9 mouse cellular contexts compared by ENCODE assay signal in genomic region chr5:115275998-115276397, GRCm38 (mm10). TPM values are rescaled to one million over a fixed set of nuclear protein-coding genes. Genes with fewer than 3 reads are reported as not detected.
DNase-seq lines count a peak whose midpoint lies in the region; ATAC-seq and TF ChIP-seq lines count a peak whose summit lies in the region.
"Had no signal": no experiment of that assay in that cellular context is flagged by ENCODE, and none has a peak within 500 bp of the region (broad histone marks: within the 10 kb centered on the region; RNA-seq: fewer than 3 reads in every experiment).

No protein-coding gene starts in this region.

- no peak for TF ChIP-seq EP300 in liver, postnatal 0 days (IDR thresholded peaks at IDR 0.05; ENCODE audit: low read depth)

- H3K4me2 ChIP-seq in midbrain, embryonic 13.5 days (replicated peaks) = no peak overlapping the region
- H3K4me2 ChIP-seq in liver, postnatal 0 days (ENCODE audit: low read depth, low read length) = no peak overlapping the region
- H3K4me2 ChIP-seq: midbrain, embryonic 12.5 days had no signal

- H3K27ac ChIP-seq in cerebellum, adult 2 months (ENCODE audit: insufficient read depth, low read length) = no peak overlapping the region
- no peak overlapping the region for H3K27ac ChIP-seq in midbrain, embryonic 10.5 days (replicated peaks)
- H3K27ac ChIP-seq in midbrain, embryonic 13.5 days = no peak overlapping the region
- no peak overlapping the region for H3K27ac ChIP-seq in liver, postnatal 0 days (ENCODE audit: low read depth)
- H3K27ac ChIP-seq: midbrain, embryonic 12.5 days had no signal

- ATAC-seq in midbrain, embryonic 13.5 days = no peak
- ATAC-seq in liver, postnatal 0 days = no peak

- TF ChIP-seq POLR2A in cerebellum, adult 2 months (IDR thresholded peaks at IDR 0.05; ENCODE audit: borderline replicate concordance, insufficient read depth, low read length) = no peak

- TF ChIP-seq CTCF in cerebellum, adult 2 months (IDR thresholded peaks at IDR 0.05; ENCODE audit: borderline replicate concordance, insufficient read depth, low read depth, low read length) = peak; percentile 28; the same call in 1 of the 2 replicates
- TF ChIP-seq CTCF in liver, postnatal 0 days (IDR thresholded peaks at IDR 0.05; ENCODE audit: low read depth) = peak; percentile 75

- DNase-seq in cerebellum, adult 2 months = no peak
- DNase-seq in cerebellum, adult 8-10 months = no peak
- DNase-seq in midbrain, embryonic 10.5 days (ENCODE audit: low spot score) = peak; percentile 52
- DNase-seq in liver, postnatal 0 days = peak; percentile 65
- DNase-seq in thymus, postnatal 14 days = peak; percentile 49
- DNase-seq in urinary bladder, adult 2 months (ENCODE audit: low spot score) = no peak
- DNase-seq in left cerebral cortex, adult 18-20 months (ENCODE audit: low spot score in 2 of 2) = no peak

- H3K4me3 ChIP-seq in cerebellum, adult 2 months (replicated peaks; ENCODE audit: insufficient read depth, low read depth, low read length) = no peak overlapping the region
- no peak overlapping the region; the same call in 1 of the 2 replicates for H3K4me3 ChIP-seq in midbrain, embryonic 10.5 days
- H3K4me3 ChIP-seq in midbrain, embryonic 13.5 days (replicated peaks) = no peak overlapping the region
- no peak overlapping the region for H3K4me3 ChIP-seq in liver, postnatal 0 days (ENCODE audit: low read depth, low read length)
- H3K4me3 ChIP-seq: midbrain, embryonic 12.5 days had no signal

- no peaks in the 10 kb centered on the region for H3K4me1 ChIP-seq in cerebellum, adult 2 months (ENCODE audit: control insufficient read depth, insufficient read depth, low read length)
- H3K4me1 ChIP-seq in midbrain, embryonic 10.5 days = peaks cover 29% of the 10 kb centered on the region
- H3K4me1 ChIP-seq in midbrain, embryonic 13.5 days (replicated peaks) = peaks cover 23% of the 10 kb centered on the region
- H3K4me1 ChIP-seq in liver, postnatal 0 days (ENCODE audit: insufficient read depth) = peaks cover 24% of the 10 kb centered on the region

- H3K27me3 ChIP-seq in cerebellum, adult 2 months (ENCODE audit: control insufficient read depth, insufficient read depth, low read length) = no peaks in the 10 kb centered on the region
- no peaks in the 10 kb centered on the region for H3K27me3 ChIP-seq in midbrain, embryonic 10.5 days (ENCODE audit: low read depth, poor library complexity, severe bottlenecking)
- H3K27me3 ChIP-seq in midbrain, embryonic 13.5 days = no peaks in the 10 kb centered on the region
- H3K27me3 ChIP-seq in liver, postnatal 0 days (ENCODE audit: insufficient read depth, low read length) = no peaks in the 10 kb centered on the region
- H3K27me3 ChIP-seq: midbrain, embryonic 12.5 days had no signal

- no peaks in the 10 kb centered on the region for H3K9me3 ChIP-seq in midbrain, embryonic 10.5 days (replicated peaks)
- no peaks in the 10 kb centered on the region for H3K9me3 ChIP-seq in midbrain, embryonic 13.5 days
- no peaks in the 10 kb centered on the region; the same call in 1 of the 2 replicates for H3K9me3 ChIP-seq in liver, postnatal 0 days (ENCODE audit: low read length)
- H3K9me3 ChIP-seq: midbrain, embryonic 12.5 days had no signal

- H3K36me3 ChIP-seq in midbrain, embryonic 10.5 days = no peaks in the 10 kb centered on the region; the same call in 1 of the 2 replicates
- no peaks in the 10 kb centered on the region for H3K36me3 ChIP-seq in midbrain, embryonic 13.5 days
- no peaks in the 10 kb centered on the region for H3K36me3 ChIP-seq in liver, postnatal 0 days (replicated peaks; ENCODE audit: insufficient read depth, low read length)

- no peak overlapping the region for H3K9ac ChIP-seq in midbrain, embryonic 13.5 days (replicated peaks)
- no peak overlapping the region for H3K9ac ChIP-seq in liver, postnatal 0 days (replicated peaks)
- H3K9ac ChIP-seq: midbrain, embryonic 12.5 days had no signal

- 30% methylated on average over 14 of the region's 14 CpGs for WGBS in cerebellum, adult 2 months
- 36% methylated on average over 14 of the region's 14 CpGs for WGBS in midbrain, embryonic 10.5 days
- WGBS in midbrain, embryonic 13.5 days = 31% methylated on average over 14 of the region's 14 CpGs
- WGBS in liver, postnatal 0 days (ENCODE audit: insufficient replicate concordance) = 62% methylated on average over 14 of the region's 14 CpGs

RNA-seq across cellular contexts. Expression of gene Rnf10, which starts 3.3 kb away (rescaled TPM):
- polyA plus RNA-seq in cerebellum, adult 2 months (2012; rRNA removed) = 141 and 151 TPM in 2 replicates
- polyA plus RNA-seq in midbrain, embryonic 10.5 days (2016; fragmentation: Nextera tagmentation; extraction: Ambion mirVana) = 133 and 134 TPM in 2 replicates
- 146 and 160 TPM in 2 replicates for polyA plus RNA-seq in midbrain, embryonic 13.5 days (2015; fragmentation: Nextera tagmentation; extraction: Ambion mirVana)
- 75.4 and 78.4 TPM in 2 replicates for polyA plus RNA-seq in liver, postnatal 0 days (2015; fragmentation: Nextera tagmentation; extraction: Ambion mirVana)
- polyA plus RNA-seq in urinary bladder, adult 2 months (2012; rRNA removed) = 144 and 157 TPM in 2 replicates
- 100 to 1,000 TPM; 247 to 256 TPM for total RNA-seq in left cerebral cortex, adult 18-20 months (2021)

RNA-seq across cellular contexts. Expression of gene Coq5, which starts 3.5 kb away (rescaled TPM):
- polyA plus RNA-seq in cerebellum, adult 2 months (2012; rRNA removed) = 39.5 and 39.8 TPM in 2 replicates
- 57.3 and 61.1 TPM in 2 replicates for polyA plus RNA-seq in midbrain, embryonic 10.5 days (2016; fragmentation: Nextera tagmentation; extraction: Ambion mirVana)
- polyA plus RNA-seq in midbrain, embryonic 13.5 days (2015; fragmentation: Nextera tagmentation; extraction: Ambion mirVana) = 51.8 and 56.8 TPM in 2 replicates
- 19.5 and 19.6 TPM in 2 replicates for polyA plus RNA-seq in liver, postnatal 0 days (2015; fragmentation: Nextera tagmentation; extraction: Ambion mirVana)
- 23.9 and 26.4 TPM in 2 replicates for polyA plus RNA-seq in urinary bladder, adult 2 months (2012; rRNA removed)
- total RNA-seq in left cerebral cortex, adult 18-20 months (2021) = 10 to 100 TPM; 42.1 to 43.2 TPM

RNA-seq across cellular contexts. Expression of gene Dynll1, which starts 24.8 kb away (rescaled TPM):
- polyA plus RNA-seq in cerebellum, adult 2 months (2012; rRNA removed) = 381 and 416 TPM in 2 replicates
- 1,606 and 1,767 TPM in 2 replicates for polyA plus RNA-seq in midbrain, embryonic 10.5 days (2016; fragmentation: Nextera tagmentation; extraction: Ambion mirVana)
- polyA plus RNA-seq in midbrain, embryonic 13.5 days (2015; fragmentation: Nextera tagmentation; extraction: Ambion mirVana) = 1,401 and 1,414 TPM in 2 replicates
- polyA plus RNA-seq in liver, postnatal 0 days (2015; fragmentation: Nextera tagmentation; extraction: Ambion mirVana) = 388 and 399 TPM in 2 replicates
- polyA plus RNA-seq in urinary bladder, adult 2 months (2012; rRNA removed) = 565 and 747 TPM in 2 replicates
- 100 to 1,000 TPM; 631 to 705 TPM for total RNA-seq in left cerebral cortex, adult 18-20 months (2021)

RNA-seq across cellular contexts. Expression of gene Pop5, which starts 40.4 kb away (rescaled TPM):
- polyA plus RNA-seq in cerebellum, adult 2 months (2012; rRNA removed) = 168 and 177 TPM in 2 replicates
- 104 and 113 TPM in 2 replicates for polyA plus RNA-seq in midbrain, embryonic 10.5 days (2016; fragmentation: Nextera tagmentation; extraction: Ambion mirVana)
- 87.7 and 110 TPM in 2 replicates for polyA plus RNA-seq in midbrain, embryonic 13.5 days (2015; fragmentation: Nextera tagmentation; extraction: Ambion mirVana)
- polyA plus RNA-seq in liver, postnatal 0 days (2015; fragmentation: Nextera tagmentation; extraction: Ambion mirVana) = 58.7 and 61.8 TPM in 2 replicates
- 52.7 and 63.5 TPM in 2 replicates for polyA plus RNA-seq in urinary bladder, adult 2 months (2012; rRNA removed)
- 100 to 1,000 TPM in 1 of 2 experiments, 10 to 100 TPM in 1; 95.9 to 111 TPM for total RNA-seq in left cerebral cortex, adult 18-20 months (2021)

RNA-seq across cellular contexts. Expression of gene Srsf9, which starts 51.0 kb away (rescaled TPM):
- 60.1 and 65.0 TPM in 2 replicates for polyA plus RNA-seq in cerebellum, adult 2 months (2012; rRNA removed)
- 396 and 421 TPM in 2 replicates for polyA plus RNA-seq in midbrain, embryonic 10.5 days (2016; fragmentation: Nextera tagmentation; extraction: Ambion mirVana)
- polyA plus RNA-seq in midbrain, embryonic 13.5 days (2015; fragmentation: Nextera tagmentation; extraction: Ambion mirVana) = 193 and 203 TPM in 2 replicates
- 86.0 and 90.6 TPM in 2 replicates for polyA plus RNA-seq in liver, postnatal 0 days (2015; fragmentation: Nextera tagmentation; extraction: Ambion mirVana)
- 56.7 and 60.4 TPM in 2 replicates for polyA plus RNA-seq in urinary bladder, adult 2 months (2012; rRNA removed)
- 10 to 100 TPM; 62.9 to 72.1 TPM for total RNA-seq in left cerebral cortex, adult 18-20 months (2021)

Comparison
In these comparisons a context has a peak if more than half of its experiments do, and no peak if none do; other contexts are left out.
1. DNase-seq: peak in midbrain, embryonic 10.5 days (single experiment), liver, postnatal 0 days (single experiment) and thymus, postnatal 14 days (single experiment); none in cerebellum, adult 2 months (0 of 2), cerebellum, adult 8-10 months (single experiment), urinary bladder, adult 2 months (single experiment) and left cerebral cortex, adult 18-20 months (0 of 2).